8 mouse cellular contexts compared by ENCODE assay signal in genomic region chr7:4792278-4793212, GRCm38 (mm10). TPM values are rescaled to one million over a fixed set of nuclear protein-coding genes. Genes with fewer than 3 reads are reported as not detected.
A peak's percentile ranks its signal among the peaks of the same experiment; 100 is the strongest.
DNase-seq lines count a peak whose midpoint lies in the region; ATAC-seq lines count a peak whose summit lies in the region.

Gene Rpl28 (plus strand): TSS chr7:4792874.

- ATAC-seq in inflammation-experienced regulatory T-cells, adult 6 months, result peak; percentile 94
- ATAC-seq in megakaryocyte-erythroid progenitor cell, adult 5-6 weeks (replicated peaks; ENCODE audit: low FRiP score, low TSS enrichment, poor library complexity, severe bottlenecking), result peak; percentile 85

- intact Hi-C loops in gastrocnemius, postnatal 14 days (cut with DNase I; ENCODE audit: low total_unique reads), result no loop called here
- intact Hi-C loops in left cerebral cortex, postnatal 10 days (cut with DNase I), result loop anchor here (2.0 to 5.0 kb wide), 2 partner anchors 52 to 85 kb away; partner anchors contain the start of gene Kmt5c

- DNase-seq in adipocyte (ENCODE audit: low spot score), result peak; percentile 95
- peak; percentile 99 for DNase-seq in embryo, embryonic 10 days (ENCODE audit: low spot score)
- peak; percentile 95 for DNase-seq in gastrocnemius, postnatal 14 days
- DNase-seq in left cerebral cortex, postnatal 10 days (ENCODE audit: extremely low spot score in 1 of 2, low spot score in 2 of 2), result peak; percentile 95 to 97
- peak; percentile 95 for DNase-seq in right cerebral cortex, postnatal 25 days
- DNase-seq in urinary bladder, postnatal 4 days (ENCODE audit: low spot score in 2 of 2), result peak; percentile 94 to 96

RNA-seq across cellular contexts. Expression of gene Rpl28, which starts in this region (rescaled TPM):
- total RNA-seq in gastrocnemius, postnatal 14 days (2021), result 100 to 1,000 TPM; 613 to 657 TPM
- 100 to 1,000 TPM; 324 to 638 (median 419) TPM for polyA plus RNA-seq in inflammation-experienced regulatory T-cells, adult 6 months (2017; shearing (Covaris generic))
- 100 to 1,000 TPM; 484 to 532 TPM for total RNA-seq in left cerebral cortex, postnatal 10 days (2021)
- total RNA-seq in megakaryocyte-erythroid progenitor cell, adult 5-6 weeks (2014; fragmentation: Nextera tagmentation), result 3,204 and 3,219 TPM in 2 replicates
- 676 and 1,069 TPM in 2 replicates for total RNA-seq in megakaryocyte-erythroid progenitor cell, adult 5-6 weeks (2017)

Comparison
In these comparisons a context has a peak if more than half of its experiments do, and no peak if none do; other contexts are left out.
1. Peak in every context shown above with its lines: DNase-seq and ATAC-seq.